Mouse (Mus musculus): Measurements from ENCODE around the gene Tnfrsf13c. TPM values are rescaled to one million over a fixed set of nuclear protein-coding genes. Genes with fewer than 3 reads are reported as not detected.

The Tnfrsf13c gene
- polyA plus RNA-seq, 1 experiment from 2014 or later = 0.10 TPM

DNA sequence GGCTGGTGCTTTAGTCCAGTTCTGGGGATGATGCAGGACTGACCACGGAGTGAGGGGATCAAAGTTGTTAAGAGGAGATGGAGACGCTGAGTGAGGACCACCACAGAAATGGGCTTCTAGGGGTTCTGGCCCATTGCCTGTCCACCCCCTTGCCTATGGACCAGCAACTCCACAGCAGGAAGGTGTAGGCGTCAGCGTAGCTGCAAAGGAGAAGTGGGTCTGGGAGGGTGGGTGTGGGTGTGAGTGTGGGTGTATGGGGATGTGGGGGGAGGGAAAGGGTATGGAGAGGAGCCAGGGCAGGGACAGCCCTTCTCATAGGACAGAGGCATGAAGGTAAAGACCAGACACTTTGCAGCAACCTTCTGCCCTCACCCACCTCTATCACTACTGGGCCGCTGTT is 1.6 kb upstream of the Tnfrsf13c start:
- Histone ChIP-seq H3K4me2 (no peak overlapping the region), H3K27ac (no peak overlapping the region), H3K4me1 (peaks cover 30% of the 10 kb centered on the region), H3K9me3 (replicated peaks) (no peaks in the 10 kb centered on the region), H3K36me3 (no peaks in the 10 kb centered on the region), H3K27me3 (peaks cover 37% of the 10 kb centered on the region), H3K9ac (no peak overlapping the region), H3K4me3 (replicated peaks) (no peak overlapping the region)
- no peak for ATAC-seq (replicated peaks; ENCODE audit: low FRiP score)
- 87% methylated on average over 5 of the region's 5 CpGs for WGBS

DNA sequence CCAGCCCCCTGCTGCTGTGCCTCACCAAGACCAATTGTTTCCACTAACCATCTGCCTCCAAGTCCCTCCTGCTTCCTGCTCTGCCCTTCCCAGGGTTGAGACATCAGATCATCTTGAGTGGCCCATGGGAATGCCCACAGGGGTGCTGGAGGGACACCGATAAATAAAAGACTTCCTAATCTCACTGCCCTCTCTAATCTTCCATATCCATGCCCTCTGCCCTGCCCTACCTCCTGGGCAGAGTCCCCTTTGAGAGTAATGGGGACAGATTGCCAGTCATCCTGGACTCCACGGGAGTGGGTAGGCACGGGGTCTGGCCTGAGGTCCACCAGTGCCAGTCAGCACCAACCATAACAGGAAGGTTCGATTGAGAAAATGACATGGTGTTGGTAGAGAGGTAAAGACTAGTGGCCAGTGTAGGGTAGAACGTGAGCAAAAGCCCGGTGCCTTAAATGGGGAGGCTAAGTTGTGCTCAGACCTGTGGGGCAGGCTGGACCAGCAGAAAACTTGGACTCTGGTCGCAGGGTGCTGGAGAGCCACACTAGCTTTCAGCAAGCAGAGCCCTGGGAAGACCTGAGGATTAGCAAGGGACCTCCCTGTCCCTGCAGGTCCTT is 540 bp upstream of the Tnfrsf13c start:
- Histone ChIP-seq H3K9me3 (replicated peaks) (no peaks in the 10 kb centered on the region), H3K36me3 (no peaks in the 10 kb centered on the region), H3K9ac (no peak overlapping the region), H3K4me1 (peaks cover 19% of the 10 kb centered on the region), H3K27ac (no peak overlapping the region), H3K4me2 (peak overlapping the region; percentile 76), H3K27me3 (peaks cover 37% of the 10 kb centered on the region), H3K4me3 (replicated peaks) (peak overlapping the region; percentile 38; the same call in 1 of the 2 replicates)
- 45% methylated on average over 7 of the region's 7 CpGs for WGBS
- ATAC-seq (replicated peaks; ENCODE audit: low FRiP score) = no peak

GRCm38 (mm10) chr15:82223251-82223650 is 918 bp downstream of the Tnfrsf13c start:
- Histone ChIP-seq H3K9me3 (replicated peaks) (no peaks in the 10 kb centered on the region), H3K4me3 (replicated peaks) (no peak overlapping the region), H3K4me2 (0 out of 2 replicates have a peak overlapping the region, but pooled peaks have one; percentile 76), H3K27me3 (peaks cover 45% of the 10 kb centered on the region), H3K9ac (no peak overlapping the region), H3K36me3 (no peaks in the 10 kb centered on the region), H3K27ac (no peak overlapping the region), H3K4me1 (peaks cover 16% of the 10 kb centered on the region)
- 48% methylated on average over 7 of the region's 7 CpGs for WGBS
- ATAC-seq (replicated peaks; ENCODE audit: low FRiP score) = no peak

GRCm38 (mm10) chr15:82221104-82221860 is 2.9 kb downstream of the Tnfrsf13c start:
- H3K36me3 ChIP-seq = no peaks in the 10 kb centered on the region
- no peak overlapping the region for H3K27ac ChIP-seq
- WGBS = 70% methylated on average over 14 of the region's 14 CpGs
- H3K27me3 ChIP-seq = peaks cover 56% of the 10 kb centered on the region
- ATAC-seq (replicated peaks; ENCODE audit: low FRiP score) = no peak
- no peak overlapping the region for H3K4me3 ChIP-seq (replicated peaks)
- H3K4me1 ChIP-seq = peaks cover 23% of the 10 kb centered on the region
- H3K9ac ChIP-seq = no peak overlapping the region
- no peaks in the 10 kb centered on the region for H3K9me3 ChIP-seq (replicated peaks)
- no peak overlapping the region for H3K4me2 ChIP-seq

DNA sequence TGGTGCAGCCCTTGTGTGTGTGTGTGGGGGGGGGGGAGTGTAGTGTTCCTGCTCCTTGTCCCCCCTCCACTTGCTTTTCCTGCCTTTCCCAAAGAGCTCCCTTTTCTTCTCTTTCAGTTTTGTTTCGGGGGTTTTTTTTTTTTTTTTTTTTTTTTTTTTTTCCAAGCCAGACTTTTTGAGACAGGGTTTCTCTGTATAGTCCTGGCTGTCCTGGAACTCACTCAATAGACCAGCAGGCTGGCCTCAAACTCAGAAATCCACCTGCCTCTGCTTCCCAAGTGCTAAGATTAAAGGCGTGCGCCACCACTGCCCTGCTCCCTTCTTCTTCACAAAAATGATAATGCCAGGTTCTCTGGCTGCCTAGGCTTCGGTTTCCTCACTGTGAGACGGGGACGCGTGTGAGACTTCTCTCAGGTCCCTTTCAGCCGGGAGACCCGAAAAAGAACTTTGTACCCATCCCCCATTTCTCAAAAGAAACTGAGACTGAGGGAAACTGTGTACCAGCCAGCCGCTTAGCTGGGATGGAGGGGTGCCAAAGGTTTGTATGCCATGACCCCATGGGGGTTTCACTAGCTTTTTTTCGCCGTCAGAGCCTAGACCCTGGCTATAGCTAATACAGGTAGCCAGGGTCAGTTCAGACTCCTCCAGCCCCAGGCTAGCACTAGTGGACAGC is 4.0 kb downstream of the Tnfrsf13c start:
- H3K4me1 ChIP-seq = peaks cover 25% of the 10 kb centered on the region
- ATAC-seq (replicated peaks; ENCODE audit: low FRiP score) = no peak
- H3K4me3 ChIP-seq (replicated peaks) = no peak overlapping the region
- WGBS = 81% methylated on average over 11 of the region's 12 CpGs
- H3K9ac ChIP-seq = no peak overlapping the region
- no peaks in the 10 kb centered on the region for H3K9me3 ChIP-seq (replicated peaks)
- H3K36me3 ChIP-seq = no peaks in the 10 kb centered on the region
- no peak overlapping the region for H3K4me2 ChIP-seq
- peaks cover 57% of the 10 kb centered on the region for H3K27me3 ChIP-seq
- no peak overlapping the region for H3K27ac ChIP-seq

- Histone ChIP-seq H3K36me3 (no peaks in the 10 kb centered on the region), H3K4me1 (peaks cover 21% of the 10 kb centered on the region), H3K27ac (no peak overlapping the region), H3K27me3 (peaks cover 56% of the 10 kb centered on the region), H3K9ac (no peak overlapping the region), H3K4me3 (replicated peaks) (no peak overlapping the region), H3K4me2 (no peak overlapping the region), H3K9me3 (replicated peaks) (no peaks in the 10 kb centered on the region)
- no peak for ATAC-seq (replicated peaks; ENCODE audit: low FRiP score)
- 70% methylated on average over 26 of the region's 26 CpGs for WGBS
Observed at GRCm38 (mm10) chr15:82218778-82219666, 5.1 kb downstream of the Tnfrsf13c start.

DNA sequence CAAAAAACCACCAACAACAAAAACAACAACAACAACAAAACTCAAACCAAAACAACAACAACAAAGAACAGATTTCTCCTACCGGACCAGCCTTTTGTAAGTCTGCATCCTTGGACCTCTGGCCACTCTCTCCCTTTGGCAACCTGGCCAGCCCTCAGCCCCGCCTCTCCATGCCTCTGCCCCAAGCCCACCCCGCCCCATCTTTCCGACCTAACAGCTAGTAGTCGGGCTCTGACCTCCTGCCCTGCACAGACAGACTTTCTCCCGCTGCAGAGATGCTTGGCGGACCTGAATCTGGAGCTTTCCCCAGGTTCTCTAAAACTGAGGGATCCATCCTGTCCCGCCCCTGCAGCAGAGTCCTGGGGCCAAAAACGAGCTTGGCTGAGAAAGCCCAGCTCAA is 6.2 kb downstream of the Tnfrsf13c start:
- Histone ChIP-seq H3K4me3 (replicated peaks) (no peak overlapping the region), H3K9me3 (replicated peaks) (no peaks in the 10 kb centered on the region), H3K27me3 (peaks cover 57% of the 10 kb centered on the region), H3K36me3 (no peaks in the 10 kb centered on the region), H3K4me2 (no peak overlapping the region), H3K4me1 (peaks cover 17% of the 10 kb centered on the region; the same call in 1 of the 2 replicates), H3K9ac (no peak overlapping the region), H3K27ac (no peak overlapping the region)
- WGBS = 33% methylated on average over 9 of the region's 9 CpGs
- ATAC-seq (replicated peaks; ENCODE audit: low FRiP score) = no peak

DNA sequence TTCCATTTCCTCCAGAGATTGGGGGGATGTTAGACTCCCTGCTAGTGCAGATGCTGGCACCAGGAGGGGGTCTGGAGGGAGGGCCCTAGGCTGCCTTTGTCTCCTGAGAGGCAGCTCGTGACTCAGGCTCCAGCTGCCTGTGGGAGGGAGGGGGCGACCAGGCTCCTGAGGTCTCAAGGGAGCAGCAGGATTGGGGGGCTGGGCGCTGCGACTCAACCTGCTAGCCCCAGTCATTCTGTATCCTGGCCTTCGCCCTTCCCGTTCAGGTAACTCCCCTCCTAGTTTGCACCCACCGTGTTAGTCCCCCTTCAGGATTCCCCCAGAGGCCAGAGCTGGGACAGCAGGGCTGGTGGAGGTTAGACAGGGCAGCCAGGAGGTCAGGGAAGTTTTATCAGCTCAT is 7.1 kb downstream of the Tnfrsf13c start:
- peaks cover 60% of the 10 kb centered on the region for H3K27me3 ChIP-seq
- no peak overlapping the region for H3K27ac ChIP-seq
- 20% methylated on average over 7 of the region's 7 CpGs for WGBS
- H3K4me2 ChIP-seq = no peak overlapping the region
- peaks cover 27% of the 10 kb centered on the region for H3K4me1 ChIP-seq
- H3K4me3 ChIP-seq (replicated peaks) = no peak overlapping the region
- no peak overlapping the region for H3K9ac ChIP-seq
- H3K36me3 ChIP-seq = no peaks in the 10 kb centered on the region
- H3K9me3 ChIP-seq (replicated peaks) = no peaks in the 10 kb centered on the region
- no peak for ATAC-seq (replicated peaks; ENCODE audit: low FRiP score)

- H3K4me3 ChIP-seq (replicated peaks) = no peak overlapping the region
- H3K9me3 ChIP-seq (replicated peaks) = no peaks in the 10 kb centered on the region
- H3K4me2 ChIP-seq = no peak overlapping the region
- WGBS = 57% methylated on average over 20 of the region's 20 CpGs
- no peak overlapping the region for H3K27ac ChIP-seq
- H3K9ac ChIP-seq = no peak overlapping the region
- peaks cover 67% of the 10 kb centered on the region for H3K27me3 ChIP-seq
- ATAC-seq (replicated peaks; ENCODE audit: low FRiP score) = no peak
- peaks cover 34% of the 10 kb centered on the region for H3K4me1 ChIP-seq
- no peaks in the 10 kb centered on the region for H3K36me3 ChIP-seq
Observed at GRCm38 (mm10) chr15:82216142-82216827, 7.9 kb downstream of the Tnfrsf13c start.

- Histone ChIP-seq H3K4me2 (no peak overlapping the region), H3K4me1 (peaks cover 42% of the 10 kb centered on the region), H3K27ac (no peak overlapping the region), H3K36me3 (no peaks in the 10 kb centered on the region), H3K4me3 (replicated peaks) (no peak overlapping the region), H3K9me3 (replicated peaks) (no peaks in the 10 kb centered on the region), H3K27me3 (peaks cover 75% of the 10 kb centered on the region), H3K9ac (no peak overlapping the region)
- no peak for ATAC-seq (replicated peaks; ENCODE audit: low FRiP score)
- WGBS = 45% methylated on average over 11 of the region's 11 CpGs
Observed at GRCm38 (mm10) chr15:82215332-82216046, 8.7 kb downstream of the Tnfrsf13c start.

GRCm38 (mm10) chr15:82213222-82213621 is 10.9 kb downstream of the Tnfrsf13c start:
- Histone ChIP-seq H3K27ac (no peak overlapping the region), H3K9ac (no peak overlapping the region), H3K36me3 (no peaks in the 10 kb centered on the region), H3K4me1 (peaks cover 39% of the 10 kb centered on the region), H3K4me3 (replicated peaks) (no peak overlapping the region), H3K4me2 (peak overlapping the region; percentile 90; the same call in 1 of the 2 replicates), H3K27me3 (peaks cover 90% of the 10 kb centered on the region), H3K9me3 (replicated peaks) (no peaks in the 10 kb centered on the region)
- WGBS = 6% methylated on average over 4 of the region's 4 CpGs
- ATAC-seq (replicated peaks; ENCODE audit: low FRiP score) = no peak
